Mouse (Mus musculus): Measurements from ENCODE around the gene Litaf.

DNA sequence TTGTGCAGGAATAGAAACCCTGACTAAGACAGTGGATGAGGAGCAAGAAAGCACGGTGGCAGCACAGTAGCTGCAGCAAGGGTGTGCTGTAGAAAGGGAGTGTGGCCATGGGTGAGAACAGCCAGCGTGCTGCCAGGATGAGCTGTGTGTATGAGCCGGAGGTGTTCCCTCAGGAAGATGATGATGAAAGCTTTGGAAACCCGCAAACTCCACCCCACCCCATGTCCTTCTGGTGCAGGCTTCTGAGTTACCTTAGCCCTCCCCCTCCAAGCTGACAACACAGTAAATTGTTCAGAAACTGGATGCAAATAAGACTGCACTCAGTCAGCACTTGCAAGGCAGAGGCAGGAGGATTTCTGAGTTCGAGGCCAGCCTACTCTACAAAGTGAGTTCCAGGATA lies 22.7 kb downstream of the Litaf start:
- TF ChIP-seq TCF12 (IDR thresholded peaks at IDR 0.05; ENCODE audit: insufficient read depth, poor library complexity, severe bottlenecking) (no peak), E2F4 (IDR thresholded peaks at IDR 0.05; ENCODE audit: insufficient read depth) (no peak)
